Mouse (Mus musculus): ENCODE measurements around the gene Creb3l4. TPM values are rescaled to one million over a fixed set of nuclear protein-coding genes. Genes with fewer than 3 reads are reported as not detected.
A peak's percentile ranks its signal among the peaks of the same experiment; 100 is the strongest.

Creb3l4 gene
- polyA plus RNA-seq, 1 experiment from 2014 or later: 0.15 TPM

GRCm38 (mm10) chr3:90241251-90241650, 2.1 kb downstream of the Creb3l4 start:
- no peak for ATAC-seq

DNA sequence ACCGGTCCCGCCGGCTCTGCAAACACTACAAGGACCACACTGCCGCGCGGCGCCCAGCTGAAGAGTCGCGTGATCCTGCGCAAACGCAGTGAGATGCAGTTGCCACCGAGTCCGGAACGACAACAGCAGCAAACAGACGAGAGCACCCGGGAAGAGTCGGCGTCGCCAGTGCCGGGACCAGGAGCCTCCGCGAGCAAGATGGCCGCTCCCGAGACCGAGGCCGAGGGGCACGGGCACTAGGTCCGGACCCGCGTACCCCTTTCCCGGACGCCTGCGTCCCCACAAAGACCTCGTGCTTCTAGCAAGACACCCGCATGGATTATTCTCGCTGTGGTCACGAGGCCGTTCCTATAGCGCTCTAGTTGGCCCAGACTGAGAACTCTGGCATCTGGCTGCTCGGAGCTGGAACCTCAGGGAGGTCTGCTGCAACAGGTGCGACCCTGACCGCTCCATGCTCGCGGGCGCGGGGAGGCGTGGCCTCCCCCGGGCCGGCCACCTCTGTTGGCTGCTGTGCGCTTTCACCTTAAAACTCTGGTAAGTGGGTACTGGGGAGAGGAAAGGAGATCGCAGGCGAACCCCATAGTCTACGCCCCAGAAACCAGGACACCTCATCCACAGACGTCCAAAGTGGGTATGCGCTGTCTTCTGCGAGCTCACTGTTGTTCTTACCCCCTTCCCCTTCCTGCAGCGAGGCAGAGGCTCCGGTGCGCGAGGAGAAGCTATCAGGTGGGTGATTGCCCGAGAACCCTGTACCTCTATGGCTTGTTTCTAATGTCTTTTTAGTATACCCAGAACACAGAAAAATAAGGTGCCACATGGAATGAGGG, 11.6 kb downstream of the Creb3l4 start, which contains the start of gene Jtb:
Jtb (plus strand) TSS at position 91 of the 827 bp plus-strand sequence.
- peaks cover 3% of the 10 kb centered on the region; the same call in 1 of the 2 replicates for H3K9me3 ChIP-seq (ENCODE audit: low read length)
- H3K9ac ChIP-seq (replicated peaks): peak within 1 kb of the TSS; percentile 80
- H3K4me2 ChIP-seq (ENCODE audit: low read depth, low read length): peak within 1 kb of the TSS; percentile 78
- H3K27ac ChIP-seq (ENCODE audit: low read depth): peak within 1 kb of the TSS; percentile 92
- peaks cover 20% of the 10 kb centered on the region for H3K36me3 ChIP-seq (replicated peaks; ENCODE audit: insufficient read depth, low read length)
- WGBS (ENCODE audit: insufficient replicate concordance): under 1% methylated on average over 61 of the region's 61 CpGs
- H3K27me3 ChIP-seq (ENCODE audit: insufficient read depth, low read length): no peaks in the 10 kb centered on the region
- peaks cover 15% of the 10 kb centered on the region; the same call in 1 of the 2 replicates for H3K4me1 ChIP-seq (ENCODE audit: insufficient read depth)
- TF ChIP-seq CTCF (IDR thresholded peaks at IDR 0.05; ENCODE audit: low read depth) (peak; percentile 12; the same call in 1 of the 2 replicates), EP300 (IDR thresholded peaks at IDR 0.05; ENCODE audit: low read depth) (no peak)
- peak; percentile 91 for DNase-seq
- H3K4me3 ChIP-seq (ENCODE audit: low read depth, low read length): peak within 1 kb of the TSS; percentile 65
- peak; percentile 98 for ATAC-seq

More at GRCm38 (mm10) chr3:90241251-90241650, 2.1 kb downstream of the Creb3l4 start:
- TF ChIP-seq CTCF (IDR thresholded peaks at IDR 0.05; ENCODE audit: low read depth) (no peak), EP300 (IDR thresholded peaks at IDR 0.05; ENCODE audit: low read depth) (no peak)
- DNase-seq: no peak
- Histone ChIP-seq H3K9ac (replicated peaks) (no peak overlapping the region), H3K9me3 (ENCODE audit: low read length) (no peaks in the 10 kb centered on the region), H3K27me3 (ENCODE audit: insufficient read depth, low read length) (no peaks in the 10 kb centered on the region), H3K4me1 (ENCODE audit: insufficient read depth) (peaks cover 24% of the 10 kb centered on the region), H3K4me3 (ENCODE audit: low read depth, low read length) (no peak overlapping the region), H3K4me2 (ENCODE audit: low read depth, low read length) (no peak overlapping the region), H3K36me3 (replicated peaks; ENCODE audit: insufficient read depth, low read length) (no peaks in the 10 kb centered on the region; the same call in 1 of the 2 replicates), H3K27ac (ENCODE audit: low read depth) (no peak overlapping the region)
- WGBS (ENCODE audit: insufficient replicate concordance): 85% methylated on average over 2 of the region's 2 CpGs

DNA sequence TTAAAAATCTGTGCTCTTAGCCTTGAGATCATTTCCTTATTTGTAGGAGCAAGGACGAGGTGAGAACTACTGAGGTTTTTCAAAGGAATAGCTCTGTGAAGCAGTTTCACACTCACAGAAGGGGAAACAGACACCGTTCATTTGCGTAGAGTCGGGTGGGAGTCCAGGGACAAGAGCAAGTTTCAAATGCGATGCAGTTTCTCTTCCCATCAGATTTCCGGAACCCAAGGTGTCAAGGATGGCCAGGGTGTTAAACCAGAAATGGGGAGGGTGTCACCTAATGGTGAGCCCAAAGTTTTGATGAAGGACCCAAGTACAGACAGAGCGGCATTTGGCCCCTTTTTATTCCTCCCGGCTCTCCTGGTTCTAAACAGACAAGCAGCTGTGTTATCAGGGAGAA, 12.2 kb downstream of the Creb3l4 start:
- Histone ChIP-seq H3K4me3 (ENCODE audit: low read depth, low read length) (peak overlapping the region; percentile 65), H3K27me3 (ENCODE audit: insufficient read depth, low read length) (no peaks in the 10 kb centered on the region), H3K27ac (ENCODE audit: low read depth) (peak overlapping the region; percentile 92), H3K4me1 (ENCODE audit: insufficient read depth) (peaks cover 15% of the 10 kb centered on the region; the same call in 1 of the 2 replicates), H3K4me2 (ENCODE audit: low read depth, low read length) (peak overlapping the region; percentile 78), H3K9me3 (ENCODE audit: low read length) (peaks cover 3% of the 10 kb centered on the region; the same call in 1 of the 2 replicates), H3K36me3 (replicated peaks; ENCODE audit: insufficient read depth, low read length) (peaks cover 20% of the 10 kb centered on the region), H3K9ac (replicated peaks) (peak overlapping the region; percentile 80; the same call in 1 of the 2 replicates)
- WGBS (ENCODE audit: insufficient replicate concordance): 10% methylated on average over 8 of the region's 8 CpGs
- DNase-seq: no peak
- TF ChIP-seq EP300 (IDR thresholded peaks at IDR 0.05; ENCODE audit: low read depth): no peak
- ATAC-seq: no peak

GRCm38 (mm10) chr3:90224331-90224730, 19.0 kb downstream of the Creb3l4 start:
- Histone ChIP-seq H3K36me3 (replicated peaks; ENCODE audit: insufficient read depth, low read length) (no peaks in the 10 kb centered on the region), H3K9ac (replicated peaks) (no peak overlapping the region), H3K4me2 (ENCODE audit: low read depth, low read length) (no peak overlapping the region), H3K4me3 (ENCODE audit: low read depth, low read length) (no peak overlapping the region), H3K27me3 (ENCODE audit: insufficient read depth, low read length) (no peaks in the 10 kb centered on the region), H3K9me3 (ENCODE audit: low read length) (peaks cover 3% of the 10 kb centered on the region; the same call in 1 of the 2 replicates), H3K27ac (ENCODE audit: low read depth) (no peak overlapping the region), H3K4me1 (ENCODE audit: insufficient read depth) (peaks cover 17% of the 10 kb centered on the region)
- ATAC-seq: no peak
- WGBS (ENCODE audit: insufficient replicate concordance): 78% methylated on average over 10 of the region's 10 CpGs
- TF ChIP-seq CTCF (IDR thresholded peaks at IDR 0.05; ENCODE audit: low read depth) (peak; percentile 34; the same call in 1 of the 2 replicates), EP300 (IDR thresholded peaks at IDR 0.05; ENCODE audit: low read depth) (no peak)
- no peak for DNase-seq

DNA sequence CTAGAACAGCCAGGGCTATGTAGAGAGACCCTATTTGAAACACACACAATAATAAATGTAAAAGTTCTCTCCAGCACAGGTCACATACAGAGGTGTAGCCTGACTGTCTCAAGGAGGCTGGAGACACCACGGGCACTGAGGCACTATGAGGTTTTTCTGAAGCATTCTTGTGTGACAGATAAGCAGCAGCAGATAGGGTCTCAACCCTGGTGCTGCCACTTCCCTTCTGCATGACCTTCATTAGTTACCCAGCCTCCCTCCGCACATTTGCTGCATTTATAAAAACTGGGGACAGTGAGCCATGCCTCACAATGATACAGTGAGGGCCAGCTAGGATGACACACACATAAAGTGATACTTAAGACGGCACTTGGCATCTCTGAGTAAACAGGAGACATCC, 20.4 kb downstream of the Creb3l4 start:
- Histone ChIP-seq H3K27me3 (ENCODE audit: insufficient read depth, low read length) (no peaks in the 10 kb centered on the region), H3K36me3 (replicated peaks; ENCODE audit: insufficient read depth, low read length) (no peaks in the 10 kb centered on the region), H3K4me3 (ENCODE audit: low read depth, low read length) (no peak overlapping the region), H3K4me1 (ENCODE audit: insufficient read depth) (peaks cover 17% of the 10 kb centered on the region), H3K27ac (ENCODE audit: low read depth) (no peak overlapping the region), H3K9me3 (ENCODE audit: low read length) (no peaks in the 10 kb centered on the region), H3K4me2 (ENCODE audit: low read depth, low read length) (no peak overlapping the region), H3K9ac (replicated peaks) (no peak overlapping the region)
- DNase-seq (no peak), ATAC-seq (no peak)
- no peak for TF ChIP-seq EP300 (IDR thresholded peaks at IDR 0.05; ENCODE audit: low read depth)
- 40% methylated on average over 3 of the region's 3 CpGs for WGBS (ENCODE audit: insufficient replicate concordance)

DNA sequence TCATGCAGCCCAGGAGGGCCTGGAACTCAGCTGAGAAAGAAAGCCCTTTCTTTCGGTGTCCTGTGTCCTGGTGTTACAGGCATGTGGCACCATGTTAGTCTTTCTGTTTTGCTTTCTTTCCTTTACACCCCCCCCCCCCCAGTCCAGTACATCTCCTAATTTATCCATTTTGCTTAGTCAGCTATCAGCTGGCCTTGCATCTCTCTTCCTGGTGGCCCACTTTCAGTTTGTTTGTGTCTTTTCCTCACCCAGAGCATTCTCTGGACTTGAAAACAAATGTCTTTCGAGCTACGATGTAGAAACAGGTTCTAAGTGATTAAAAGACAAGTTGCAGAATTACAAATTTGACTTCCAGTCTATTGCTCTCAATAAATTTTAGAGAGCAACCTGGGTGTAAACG, 20.9 kb downstream of the Creb3l4 start:
- TF ChIP-seq EP300 (IDR thresholded peaks at IDR 0.05; ENCODE audit: low read depth) (no peak), CTCF (IDR thresholded peaks at IDR 0.05; ENCODE audit: low read depth) (no peak)
- ATAC-seq (no peak), DNase-seq (no peak)
- H3K4me3 ChIP-seq (ENCODE audit: low read depth, low read length): no peak overlapping the region
- H3K9me3 ChIP-seq (ENCODE audit: low read length): no peaks in the 10 kb centered on the region
- H3K4me1 ChIP-seq (ENCODE audit: insufficient read depth): peaks cover 17% of the 10 kb centered on the region
- H3K4me2 ChIP-seq (ENCODE audit: low read depth, low read length): no peak overlapping the region
- no peak overlapping the region for H3K9ac ChIP-seq (replicated peaks)
- no peaks in the 10 kb centered on the region for H3K27me3 ChIP-seq (ENCODE audit: insufficient read depth, low read length)
- H3K36me3 ChIP-seq (replicated peaks; ENCODE audit: insufficient read depth, low read length): no peaks in the 10 kb centered on the region
- no peak overlapping the region for H3K27ac ChIP-seq (ENCODE audit: low read depth)
- WGBS (ENCODE audit: insufficient replicate concordance): 68% methylated on average over 4 of the region's 4 CpGs

Data from liver, postnatal 0 days (tissue).